Mouse (Mus musculus) megakaryocyte progenitor cell, adult 5-6 weeks (primary cell): Measurements from ENCODE around the gene Cideb. TPM values are rescaled to one million over a fixed set of nuclear protein-coding genes. Genes with fewer than 3 reads are reported as not detected.

Experiments
- ATAC-seq: replicated peaks from 2 replicates; pipeline ENCODE4 v1.8.0; 2016; ENCODE audit warnings: mild to moderate bottlenecking, moderate TSS enrichment, inconsistent platforms; ENCODE audit not compliant: poor library complexity
- total RNA-seq, 2 experiments: library from RNA; stranded (forward) in 1 of 2; stranded (reverse) in 1 of 2; fragments of 157-497, 149-512 nt in 1 of 2; fragments of 200-1000 nt in 1 of 2; gene quantifications; 2 replicates each; pipeline versions ENCODE4 v1.2.3 to v1.2.4; 2015 to 2017

Cideb gene
- total RNA-seq, 2 experiments from 2014 or later = 0.77 TPM; not detected in 1

DNA sequence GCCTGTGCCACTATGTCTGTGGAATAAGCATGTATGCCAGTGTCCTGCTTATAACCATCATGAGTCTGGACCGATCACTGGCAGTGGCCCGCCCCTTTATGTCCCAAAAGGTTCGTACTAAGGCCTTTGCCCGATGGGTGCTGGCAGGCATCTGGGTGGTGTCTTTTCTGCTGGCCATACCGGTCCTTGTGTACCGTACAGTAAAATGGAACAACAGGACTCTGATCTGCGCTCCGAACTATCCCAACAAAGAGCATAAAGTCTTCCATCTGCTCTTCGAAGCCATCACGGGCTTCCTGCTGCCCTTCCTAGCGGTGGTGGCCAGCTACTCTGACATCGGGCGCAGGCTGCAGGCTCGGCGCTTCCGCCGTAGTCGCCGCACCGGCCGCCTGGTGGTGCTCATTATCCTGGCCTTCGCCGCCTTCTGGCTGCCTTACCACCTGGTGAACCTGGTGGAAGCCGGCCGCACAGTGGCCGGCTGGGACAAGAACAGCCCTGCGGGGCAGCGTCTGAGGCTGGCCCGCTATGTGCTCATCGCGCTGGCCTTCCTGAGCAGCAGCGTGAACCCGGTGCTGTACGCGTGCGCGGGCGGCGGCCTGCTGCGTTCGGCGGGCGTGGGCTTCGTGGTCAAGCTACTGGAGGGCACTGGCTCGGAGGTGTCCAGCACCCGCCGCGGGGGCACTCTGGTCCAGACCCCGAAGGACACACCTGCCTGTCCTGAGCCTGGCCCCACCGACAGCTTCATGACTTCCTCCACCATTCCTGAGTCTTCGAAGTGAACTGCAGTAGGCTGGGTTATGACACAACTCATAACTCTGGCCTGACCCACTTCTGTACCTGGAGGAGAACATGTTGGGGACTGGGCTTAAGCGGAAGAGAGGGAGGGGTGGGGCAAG lies 9.5 kb upstream of the Cideb start:
- ATAC-seq = peak; percentile 29

DNA sequence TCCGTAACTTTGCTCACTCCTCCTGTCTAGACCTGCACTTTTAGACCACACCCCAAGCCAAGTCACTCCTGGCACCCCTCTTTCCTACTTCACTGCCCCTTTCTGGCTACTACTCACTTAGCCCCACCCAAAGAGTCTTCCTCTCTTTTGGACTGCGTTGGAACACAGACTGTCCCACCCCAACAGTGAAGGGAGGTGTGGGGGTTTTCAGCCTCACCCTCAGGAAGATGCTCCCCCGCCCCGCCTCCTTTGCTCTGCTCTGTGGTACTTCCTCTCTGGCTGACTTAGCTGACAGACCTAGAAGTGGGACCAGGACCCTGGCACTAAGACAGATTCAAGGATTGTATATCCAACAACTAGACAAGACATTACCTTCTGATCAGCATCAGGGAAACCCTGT lies 7.4 kb upstream of the Cideb start, which contains the start of gene Ltb4r1:
TSS of gene Ltb4r1 (plus strand) at position 267 of the 400 bp plus-strand sequence.
- peak; percentile 45 for ATAC-seq

DNA sequence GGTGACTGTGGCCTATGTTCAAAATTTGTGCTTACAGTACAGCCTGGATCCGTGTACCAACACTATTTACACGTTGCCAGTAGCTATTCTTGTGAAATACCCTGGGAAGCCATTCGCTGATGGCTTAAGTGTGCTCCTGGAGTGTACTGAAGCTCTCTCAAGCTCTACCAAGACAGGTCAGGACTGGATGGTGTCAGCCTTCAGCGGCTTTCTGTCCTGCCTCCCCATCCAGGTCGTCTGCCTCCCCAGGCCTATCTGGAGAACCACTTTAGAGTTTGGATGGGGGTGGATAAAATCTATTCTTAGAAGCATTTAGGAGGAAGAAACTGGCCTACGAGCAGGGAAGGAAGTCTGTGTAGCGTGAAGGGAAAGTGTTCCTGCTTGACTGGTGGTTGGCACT lies 4.9 kb upstream of the Cideb start:
- ATAC-seq = no peak

DNA sequence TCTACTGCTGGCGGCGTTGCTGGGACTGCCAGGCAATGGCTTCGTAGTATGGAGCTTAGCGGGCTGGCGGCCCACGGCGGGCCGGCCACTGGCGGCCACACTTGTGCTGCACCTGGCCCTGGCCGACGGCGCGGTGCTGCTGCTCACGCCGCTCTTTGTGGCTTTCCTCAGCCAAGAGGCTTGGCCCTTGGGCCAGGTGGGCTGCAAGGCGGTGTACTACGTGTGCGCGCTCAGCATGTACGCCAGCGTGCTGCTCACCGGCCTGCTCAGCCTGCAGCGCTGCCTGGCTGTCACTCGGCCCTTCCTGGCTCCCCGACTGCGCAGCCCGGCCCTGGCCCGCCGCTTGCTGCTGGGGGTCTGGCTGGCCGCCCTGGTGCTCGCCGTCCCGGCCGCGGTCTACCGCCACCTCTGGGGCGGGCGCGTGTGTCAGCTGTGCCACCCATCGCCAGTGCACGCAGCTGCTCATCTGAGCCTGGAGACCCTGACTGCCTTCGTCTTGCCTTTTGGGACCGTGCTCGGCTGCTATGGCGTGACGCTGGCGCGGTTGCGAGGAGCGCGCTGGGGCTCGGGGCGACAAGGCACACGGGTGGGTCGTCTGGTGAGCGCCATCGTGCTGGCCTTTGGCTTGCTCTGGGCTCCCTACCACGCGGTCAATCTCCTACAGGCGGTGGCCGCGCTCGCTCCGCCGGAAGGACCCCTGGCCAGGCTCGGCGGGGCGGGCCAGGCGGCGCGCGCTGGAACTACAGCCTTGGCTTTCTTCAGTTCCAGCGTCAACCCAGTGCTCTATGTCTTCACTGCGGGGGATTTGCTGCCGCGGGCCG lies 4.0 kb upstream of the Cideb start:
- ATAC-seq = peak; percentile 18; the same call in 1 of the 2 replicates

DNA sequence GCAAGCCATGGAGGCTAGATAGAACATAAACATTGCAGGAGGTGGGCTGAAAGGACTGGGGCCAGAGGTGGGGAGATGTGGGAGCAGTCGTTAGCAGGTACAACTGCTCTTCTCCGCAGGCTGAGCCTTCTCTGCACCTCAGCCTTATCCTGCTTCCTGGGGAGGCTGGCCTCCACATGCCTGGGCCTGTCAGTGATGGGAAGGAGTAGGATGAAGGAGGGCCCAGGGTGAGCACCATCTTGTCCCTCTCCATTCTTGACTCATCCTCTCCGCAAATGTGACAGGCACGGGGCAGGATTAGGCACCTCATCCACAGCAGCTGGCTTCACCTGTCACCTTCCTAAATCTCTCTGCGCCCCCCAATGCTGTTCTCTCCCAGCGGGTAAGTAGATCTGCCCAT lies 2.9 kb upstream of the Cideb start, which contains the start of gene Ltb4r2:
TSS of gene Ltb4r2 (plus strand) at position 266 of the 400 bp plus-strand sequence.
- ATAC-seq = no peak

DNA sequence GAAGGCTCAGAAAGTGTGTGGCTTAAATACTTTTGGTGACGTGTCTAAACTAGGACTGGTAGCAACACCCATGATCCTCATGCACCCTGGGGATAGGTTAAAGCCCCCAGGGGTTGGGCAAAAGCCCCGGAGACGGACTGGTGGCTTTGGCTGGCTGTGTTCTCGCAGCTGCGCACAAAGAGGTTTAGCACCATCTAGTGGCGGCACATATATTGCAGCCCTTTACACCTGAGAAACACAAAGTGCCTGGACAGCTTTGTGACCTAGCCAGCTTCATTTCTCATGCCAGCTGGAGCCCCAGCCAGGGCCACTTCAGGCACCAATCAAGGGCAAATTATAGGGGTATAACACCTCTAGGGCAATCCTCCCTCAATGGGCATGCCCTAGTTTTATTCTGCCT lies 1.9 kb upstream of the Cideb start:
- ATAC-seq = 0 out of 2 replicates have a peak, but pooled peaks have one; percentile 15

DNA sequence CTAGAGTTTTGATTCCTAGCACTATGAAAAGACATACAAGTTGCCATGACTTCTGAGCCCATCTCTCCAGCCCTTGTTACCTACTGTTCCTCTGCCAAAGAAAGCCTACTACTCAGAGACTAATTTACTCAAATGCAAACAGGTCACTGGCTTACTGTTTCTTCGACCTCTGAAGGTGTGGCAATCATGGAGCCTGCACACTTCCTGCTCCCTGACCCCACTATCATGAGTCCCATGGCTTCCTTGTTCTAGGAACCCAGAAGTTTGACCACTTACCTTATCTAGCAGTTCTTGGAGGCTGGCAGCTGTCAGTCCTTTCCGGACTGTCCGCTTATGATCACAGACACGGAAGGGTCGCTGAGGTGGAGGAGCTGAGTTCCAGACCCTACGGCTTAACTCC lies 692 bp downstream of the Cideb start:
- no peak for ATAC-seq

DNA sequence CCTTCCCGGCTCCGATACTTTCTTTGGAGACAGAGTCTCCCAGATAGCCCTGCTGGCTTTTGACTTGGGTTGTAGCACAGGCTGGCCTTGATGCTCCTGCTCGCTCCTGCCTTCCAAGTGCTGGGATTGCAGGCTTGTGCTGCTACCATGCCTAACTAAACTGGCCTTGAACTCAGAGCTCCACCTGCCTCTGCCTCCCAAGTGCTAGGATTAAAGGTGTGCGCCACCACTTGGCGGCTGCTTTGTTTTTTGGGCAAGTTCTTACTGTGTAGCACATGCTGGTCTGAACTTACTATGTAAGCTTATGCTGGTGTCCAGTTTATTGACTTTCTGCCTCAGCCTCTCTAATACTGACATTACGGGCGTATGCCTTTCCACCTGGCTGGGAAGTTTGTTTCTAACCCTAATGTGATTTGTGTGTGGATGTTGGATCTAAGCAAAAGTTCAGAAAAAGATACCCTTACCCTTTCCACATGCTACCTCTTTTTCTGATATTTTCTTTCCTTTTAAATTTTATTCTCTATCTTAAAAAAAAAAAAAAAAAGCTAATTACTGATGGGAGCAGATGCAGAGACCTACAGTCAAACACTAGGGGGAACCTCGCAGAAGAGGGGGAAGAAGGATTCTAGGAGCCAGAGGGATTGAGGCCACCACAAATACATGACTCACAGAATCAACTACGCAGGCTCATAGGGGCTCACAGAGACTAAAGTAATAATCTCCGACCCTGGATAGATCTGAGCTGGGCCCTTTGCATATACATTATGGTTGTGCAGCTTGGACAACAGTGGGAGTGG lies 11.0 kb downstream of the Cideb start:
- ATAC-seq = no peak

DNA sequence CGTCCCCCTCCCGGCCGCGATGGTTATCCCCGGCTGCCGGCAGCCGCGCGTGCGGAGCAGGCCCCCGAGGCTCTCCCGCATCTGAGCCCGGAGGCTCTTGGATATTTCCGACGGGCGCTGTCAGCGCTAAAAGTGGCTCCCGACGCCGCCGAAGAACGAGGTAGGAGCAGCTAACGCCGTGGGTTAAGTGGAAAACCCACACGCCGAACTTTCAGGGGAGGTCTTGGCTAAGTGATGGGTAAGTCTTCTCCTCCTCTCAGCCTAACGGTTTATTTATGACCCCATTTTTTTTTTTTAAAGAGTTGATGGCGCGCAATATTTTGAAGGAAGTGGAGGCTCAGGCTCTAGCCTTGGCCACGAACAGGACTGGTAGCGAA lies 12.4 kb downstream of the Cideb start:
- ATAC-seq = no peak

DNA sequence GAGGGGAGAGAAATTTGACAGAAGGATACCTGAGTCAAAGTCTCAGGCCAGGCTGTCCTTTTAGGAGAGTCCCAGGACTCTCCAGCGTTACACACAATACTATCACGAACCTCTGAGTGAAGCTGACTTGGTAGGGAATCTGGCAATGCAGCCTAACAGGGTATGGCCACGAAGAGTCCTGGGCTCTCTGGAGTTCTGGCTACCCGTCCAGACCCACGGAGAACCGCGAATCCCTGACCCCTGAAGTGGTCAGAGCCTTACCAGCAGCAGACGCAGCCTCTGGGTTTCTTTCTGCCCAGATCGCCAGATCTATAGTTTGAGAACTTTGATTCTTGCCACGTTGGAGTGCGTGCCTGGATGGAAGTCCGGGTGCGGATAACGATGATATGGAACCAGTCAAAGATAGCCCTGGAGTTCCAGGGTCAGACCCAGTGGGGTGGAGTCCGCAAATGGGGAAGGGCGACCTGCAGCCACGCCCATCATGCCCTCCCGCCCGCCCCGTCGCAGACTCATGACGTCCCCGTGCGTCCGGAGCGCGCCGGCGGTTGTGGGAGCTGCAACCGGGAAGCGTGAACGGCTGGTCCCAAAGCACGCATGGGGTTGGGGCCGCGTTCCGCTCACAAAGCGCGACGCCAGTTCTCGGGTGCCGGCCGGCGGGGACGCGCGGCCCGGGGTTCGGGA lies 12.9 kb downstream of the Cideb start, which contains the start of the genes Dhrs1 and Nop9:
TSS of gene Dhrs1 (minus strand) at position 511 of the 681 bp plus-strand sequence.
TSS of gene Nop9 (plus strand) at position 514 of the 681 bp plus-strand sequence.
- ATAC-seq = peak; percentile 87

DNA sequence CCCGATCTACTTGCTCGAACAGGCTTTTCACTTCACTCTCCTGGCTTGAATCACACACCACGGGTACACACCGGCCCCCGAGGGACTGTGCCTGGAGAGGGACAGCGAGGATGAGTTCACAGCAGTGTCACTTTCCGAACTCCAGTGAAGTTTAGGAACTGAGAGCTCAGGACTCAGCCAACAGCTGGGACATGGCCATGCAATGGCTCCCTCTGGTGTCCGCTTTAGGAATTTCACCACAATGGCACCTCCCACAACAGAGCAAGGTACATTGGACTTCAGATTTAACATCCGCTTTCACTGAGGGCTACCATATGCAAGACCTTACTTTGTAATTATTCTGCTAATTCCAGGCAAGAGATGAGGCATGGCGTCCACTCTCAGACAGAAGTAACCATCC lies 14.5 kb downstream of the Cideb start:
- ATAC-seq = peak; percentile 84

DNA sequence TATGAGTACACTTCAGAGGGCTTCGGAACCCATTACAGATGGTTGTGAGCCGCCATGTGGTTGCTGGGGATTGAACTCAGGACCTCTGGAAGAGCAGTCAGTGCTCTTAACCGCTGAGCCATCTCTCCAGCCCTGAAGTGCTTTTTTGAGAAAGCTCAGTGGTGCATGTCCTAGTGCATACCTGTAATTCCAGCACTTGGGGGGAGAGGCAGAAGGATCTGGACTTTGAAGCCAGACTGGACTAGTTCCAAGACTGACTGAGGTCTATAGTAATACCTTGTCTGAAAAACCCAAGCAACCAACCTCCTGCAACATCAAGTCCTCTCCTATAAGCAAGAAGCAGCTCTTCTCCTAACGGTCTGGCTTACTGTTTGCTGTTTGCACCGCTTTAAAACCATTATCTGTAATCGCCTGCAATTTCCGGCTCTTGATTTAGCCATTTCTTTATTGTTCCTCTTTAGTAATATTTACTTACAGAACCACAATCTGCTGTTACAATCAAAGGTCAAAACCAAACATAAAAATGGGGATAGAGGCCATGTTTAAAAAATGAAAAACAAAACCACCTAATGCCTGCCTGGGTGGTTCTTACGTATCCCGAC lies 21.1 kb downstream of the Cideb start:
- ATAC-seq = peak; percentile 42; the same call in 1 of the 2 replicates

DNA sequence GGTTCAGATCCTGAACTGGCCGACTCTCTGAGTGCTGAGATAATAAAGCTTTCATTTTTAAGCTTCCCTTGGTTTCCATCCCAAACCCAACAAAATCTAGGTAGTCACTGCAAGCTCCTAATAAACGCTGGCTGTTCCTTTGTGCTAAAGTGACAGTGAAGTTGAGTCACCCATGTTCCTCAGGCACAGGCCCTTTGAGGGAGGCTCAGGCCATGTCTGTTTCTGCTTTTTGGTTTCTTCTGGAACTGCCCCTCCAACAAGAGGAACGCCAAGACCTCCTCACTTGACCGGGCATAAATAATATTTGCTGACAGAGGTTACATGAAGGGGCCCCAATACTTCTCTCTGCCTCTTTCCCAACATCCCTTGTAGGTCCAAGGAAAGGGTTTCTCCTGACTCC lies 22.5 kb downstream of the Cideb start:
- 0 out of 2 replicates have a peak, but pooled peaks have one; percentile 29 for ATAC-seq

DNA sequence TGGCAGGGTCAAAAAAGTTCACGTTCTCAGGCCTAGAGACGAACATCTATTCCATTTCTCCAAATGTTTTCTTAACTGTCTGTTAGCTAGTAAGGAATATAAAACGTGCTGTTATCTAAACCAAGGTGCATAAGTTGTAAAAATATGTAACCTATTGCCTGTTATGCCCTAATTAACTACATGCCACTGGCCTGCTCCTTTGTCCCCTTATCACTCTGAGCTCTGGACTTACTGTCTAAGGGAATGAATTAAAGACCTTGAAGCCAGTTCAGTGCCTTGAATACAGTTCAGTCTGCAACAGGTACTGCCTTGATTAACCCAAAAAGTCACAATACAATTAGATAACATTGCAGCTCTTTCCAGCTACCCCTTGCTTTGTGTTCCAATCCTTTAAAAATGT lies 22.9 kb downstream of the Cideb start:
- no peak for ATAC-seq

DNA sequence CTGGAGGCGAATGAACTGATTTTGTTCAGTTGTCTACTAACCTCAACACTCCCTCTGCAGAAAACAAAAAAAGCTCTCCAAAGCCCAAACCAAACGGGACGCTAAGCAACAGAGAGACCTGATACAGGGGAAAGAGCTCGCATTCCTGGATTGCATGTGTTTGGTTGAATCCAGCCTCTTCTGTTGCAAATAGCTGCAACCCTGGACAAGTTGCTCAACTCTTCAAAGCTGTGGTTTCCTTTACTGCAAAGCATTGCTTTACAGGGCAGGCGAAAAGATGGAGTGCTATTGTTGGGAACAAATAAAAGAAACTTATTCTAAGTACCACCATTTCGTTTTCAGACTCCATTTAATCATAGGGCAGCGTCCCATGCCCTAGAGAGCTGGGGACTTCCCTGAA lies 23.4 kb downstream of the Cideb start:
- ATAC-seq = peak; percentile 39; the same call in 1 of the 2 replicates

DNA sequence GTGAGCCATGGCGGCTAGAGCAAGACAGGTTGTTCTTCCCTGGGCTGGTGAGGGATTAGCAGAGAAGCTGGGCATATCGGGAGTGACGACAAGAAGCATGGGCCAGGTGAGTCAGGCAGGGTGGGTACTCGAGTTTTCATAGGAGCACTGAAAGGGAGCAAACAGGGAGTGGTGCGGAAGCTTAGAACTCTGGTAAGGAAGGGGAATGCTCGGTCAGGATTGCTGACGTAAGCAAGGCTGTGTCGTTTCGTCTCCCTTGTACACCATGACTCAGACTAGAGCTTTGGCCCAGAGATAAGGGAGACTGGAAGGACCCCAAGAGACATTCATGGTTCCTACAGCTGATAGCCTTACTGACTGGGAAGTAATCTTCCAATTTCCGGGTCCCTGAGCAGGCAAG lies 24.4 kb downstream of the Cideb start:
- no peak for ATAC-seq

DNA sequence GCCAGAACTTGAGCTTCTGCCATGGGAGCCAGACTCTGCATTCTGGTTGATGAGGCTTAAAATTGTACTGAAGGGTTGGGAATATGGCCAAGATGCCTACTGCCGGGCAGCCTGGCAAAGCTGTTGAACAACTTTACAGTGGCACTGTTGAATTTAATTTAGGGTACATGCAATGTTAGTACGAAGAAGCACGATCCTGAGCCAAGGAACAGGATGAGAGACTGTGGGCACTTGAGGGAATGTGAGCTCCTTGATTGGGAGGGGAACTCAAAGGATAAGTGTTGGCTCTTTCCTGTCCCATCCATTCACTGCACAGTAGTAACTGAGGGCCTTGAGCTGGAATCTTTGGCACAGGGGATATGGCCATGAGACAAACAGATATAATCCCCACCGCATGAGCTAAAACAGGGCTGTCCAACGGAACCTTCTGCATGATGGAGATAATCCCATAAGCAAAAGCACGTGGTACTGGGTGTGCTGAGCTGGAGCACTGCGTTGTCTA lies 27.7 kb downstream of the Cideb start:
- ATAC-seq = no peak

DNA sequence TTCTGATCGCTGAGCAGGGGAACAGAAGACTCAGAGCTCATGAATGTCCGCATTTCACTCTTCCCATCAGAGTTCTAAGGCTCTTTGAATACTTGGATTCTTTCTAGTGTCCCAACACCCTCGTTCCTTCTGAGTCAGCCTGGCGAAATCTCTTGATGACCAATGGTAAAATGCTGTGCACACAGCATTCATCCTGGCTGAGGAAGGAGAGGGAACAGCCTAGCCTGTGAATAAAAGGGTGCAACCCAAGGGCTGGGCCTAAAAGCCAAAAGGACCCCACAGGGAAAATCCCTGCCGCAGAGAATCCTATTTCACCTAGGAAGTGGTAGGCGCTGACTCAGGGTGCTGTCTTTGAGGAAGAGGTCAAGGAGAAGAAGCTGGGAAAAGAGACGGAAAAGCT lies 28.1 kb downstream of the Cideb start:
- no peak for ATAC-seq
